Mouse (Mus musculus) kidney, adult 2 months (tissue): ENCODE measurements around the gene Col24a1.

ENCODE experiments used
- CTCF ChIP-seq: fragments of 200-500 bp; conservative IDR thresholded peaks from 2 replicates; pipeline ENCODE4 v1.5.1; 2011; ENCODE audit warnings: low read depth, mild to moderate bottlenecking, control low read depth, low read length, moderate library complexity, mixed read lengths; ENCODE audit not compliant: insufficient read depth, insufficient read length
- POLR2A ChIP-seq: fragments of 200-500 bp; IDR thresholded peaks from one replicate; pipeline ENCODE4 v1.6.1; 2011; ENCODE audit warnings: low read depth, low read length, control low read depth

GRCm38 (mm10) chr3:145498127-145498526 lies 205.9 kb downstream of the Col24a1 start:
- TF ChIP-seq CTCF (no peak), POLR2A (no peak)
